Mouse (Mus musculus) C2C12 (cell line): Measurements from ENCODE around the gene Otud4.

Experiments used
- CTCF ChIP-seq: IDR thresholded peaks from one replicate; pipeline ENCODE4 v1.5.1; 2011; ENCODE audit not compliant: control insufficient read depth, insufficient read depth, insufficient read length
- FOSL1 ChIP-seq: IDR thresholded peaks from one replicate; pipeline ENCODE4 v1.8.0; 2011; ENCODE audit warnings: mild to moderate bottlenecking, low read length; ENCODE audit not compliant: poor library complexity, insufficient read depth, severe bottlenecking
- MAX ChIP-seq: IDR thresholded peaks from one replicate; pipeline ENCODE4 v1.6.1; 2011; ENCODE audit warnings: mild to moderate bottlenecking, control low read depth
- MYOD1 ChIP-seq: IDR thresholded peaks from one replicate; pipeline ENCODE4 v1.6.1; 2011; ENCODE audit warnings: low read depth; ENCODE audit not compliant: control insufficient read depth, insufficient read length

DNA sequence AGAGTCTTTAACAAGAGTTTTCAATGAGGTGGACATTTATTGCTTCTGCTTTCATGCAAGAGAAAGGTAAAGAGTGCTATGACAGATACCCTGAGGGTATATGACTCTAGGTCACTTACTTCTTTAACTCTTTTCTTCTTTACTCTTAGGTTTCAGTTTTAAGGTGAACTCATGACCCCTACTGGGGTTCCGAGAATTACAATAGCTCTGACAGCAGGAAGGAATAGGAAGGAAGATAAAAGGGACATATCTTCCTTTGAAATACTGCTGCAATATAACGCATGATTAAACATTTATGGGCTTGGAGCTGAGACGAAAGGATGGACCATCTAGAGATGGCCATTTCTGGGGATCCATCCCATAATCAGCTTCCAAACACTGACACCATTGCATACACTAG is 85.2 kb downstream of the Otud4 start:
- no peak for TF ChIP-seq CTCF
- TF ChIP-seq MAX: no peak
- TF ChIP-seq MYOD1: no peak
- TF ChIP-seq FOSL1: no peak
